Mouse (Mus musculus) MEL (cell line): Measurements from ENCODE around the gene Hsdl1. TPM values are rescaled to one million over a fixed set of nuclear protein-coding genes. Genes with fewer than 3 reads are reported as not detected.

Source experiments
- DNase-seq: peaks from one replicate; pipeline ENCODE4 v3.0.0; 2011; ENCODE audit warnings: low read depth, low spot score
- H3K27ac ChIP-seq: 2 replicates; pipeline ENCODE4 v1.5.1; 2012; ENCODE audit warnings: low read depth, mild to moderate bottlenecking, control low read depth, low read length, moderate library complexity; ENCODE audit not compliant: control insufficient read depth
- H3K27me3 ChIP-seq, 2 experiments: fragments of 150-350 bp in 1 of 2; sonication (generic) in 1 of 2; 2 replicates each; pipeline ENCODE4 v1.6.1; 2012; ENCODE audit warnings: low read length in 2 of 2, mild to moderate bottlenecking in 2 of 2, improper control_type of control experiment in 1 of 2, moderate library complexity in 1 of 2; ENCODE audit not compliant: insufficient read depth in 2 of 2, control insufficient read depth in 1 of 2
- H3K36me3 ChIP-seq, 2 experiments: 2 replicates each; pipeline ENCODE4 v1.6.1; 2012 to 2014; ENCODE audit warnings: low read length in 2 of 2, improper control_type of control experiment in 1 of 2, inconsistent platforms in 1 of 2, mild to moderate bottlenecking in 1 of 2; ENCODE audit not compliant: insufficient read depth in 2 of 2, control insufficient read depth in 1 of 2
- H3K4me1 ChIP-seq, 2 experiments: fragments of 150-350 bp in 1 of 2; sonication (generic) in 1 of 2; 2 replicates each; pipeline ENCODE4 v1.6.1; 2012; ENCODE audit warnings: low read length in 2 of 2, improper control_type of control experiment in 1 of 2, mild to moderate bottlenecking in 1 of 2; ENCODE audit not compliant: insufficient read depth in 2 of 2, control insufficient read depth in 1 of 2
- H3K4me3 ChIP-seq, 2 experiments: fragments of 150-350 bp in 1 of 2; sonication (generic) in 1 of 2; 2 replicates each; pipeline ENCODE4 v1.5.1; 2012; ENCODE audit warnings: low read depth in 2 of 2, low read length in 2 of 2, mild to moderate bottlenecking in 2 of 2, moderate library complexity in 2 of 2, control low read depth in 1 of 2, improper control_type of control experiment in 1 of 2; ENCODE audit not compliant: control insufficient read depth in 1 of 2, insufficient read depth in 1 of 2
- H3K79me2 ChIP-seq: 2 replicates; pipeline ENCODE4 v1.6.1; 2012; ENCODE audit warnings: mild to moderate bottlenecking, low read length, moderate library complexity; ENCODE audit not compliant: control insufficient read depth, poor library complexity, insufficient read depth
- H3K9ac ChIP-seq: 2 replicates; pipeline ENCODE4 v1.6.1; 2012; ENCODE audit warnings: low read depth, mild to moderate bottlenecking, control low read depth, low read length, moderate library complexity; ENCODE audit not compliant: control insufficient read depth, poor library complexity, severe bottlenecking
- H3K9me3 ChIP-seq: fragments of 150-350 bp; sonication (generic); replicated peaks from 2 replicates; pipeline ENCODE4 v1.6.1; 2012; ENCODE audit warnings: mild to moderate bottlenecking, low read length, improper control_type of control experiment, moderate library complexity; ENCODE audit not compliant: insufficient read depth
- BHLHE40 ChIP-seq: IDR thresholded peaks from 2 replicates; pipeline ENCODE4 v1.6.1; 2012; ENCODE audit warnings: low read depth, mild to moderate bottlenecking, inconsistent platforms, low read length, improper control_type of control experiment, borderline replicate concordance
- CHD1 ChIP-seq: IDR thresholded peaks from 2 replicates; pipeline ENCODE4 v1.6.1; 2012; ENCODE audit warnings: low read depth, mild to moderate bottlenecking, inconsistent platforms, low read length, improper control_type of control experiment
- CTCF ChIP-seq, 3 experiments: IDR thresholded peaks in 2 of 3; conservative IDR thresholded peaks in 1 of 3; 2 replicates each; pipeline ENCODE4 v1.5.1; 2011 to 2012; ENCODE audit warnings: low read length in 3 of 3, low read depth in 2 of 3, mild to moderate bottlenecking in 2 of 3, improper control_type of control experiment in 1 of 3, inconsistent platforms in 1 of 3, mixed read lengths in 1 of 3, moderate library complexity in 1 of 3; ENCODE audit not compliant: control insufficient read depth in 1 of 3, insufficient read depth in 1 of 3, poor library complexity in 1 of 3, severe bottlenecking in 1 of 3
- ELF1 ChIP-seq: IDR thresholded peaks from 2 replicates; pipeline ENCODE4 v1.6.1; 2014; ENCODE audit warnings: low read depth, mild to moderate bottlenecking, inconsistent platforms, low read length, improper control_type of control experiment, moderate library complexity
- EP300 ChIP-seq, 2 experiments: IDR thresholded peaks; 2 replicates each; pipeline ENCODE4 v1.6.1; 2011; ENCODE audit warnings: improper control_type of control experiment in 2 of 2, low read length in 2 of 2, low read depth in 1 of 2, mild to moderate bottlenecking in 1 of 2
- ETS1 ChIP-seq: IDR thresholded peaks from 2 replicates; pipeline ENCODE4 v1.6.1; 2012; ENCODE audit warnings: low read depth, mild to moderate bottlenecking, inconsistent platforms, low read length, improper control_type of control experiment, moderate library complexity
- GATA1 ChIP-seq: IDR thresholded peaks from 2 replicates; pipeline ENCODE4 v1.6.1; 2011; ENCODE audit warnings: low read depth, low read length, improper control_type of control experiment
- HCFC1 ChIP-seq: IDR thresholded peaks from 2 replicates; pipeline ENCODE4 v1.6.1; 2012; ENCODE audit warnings: low read depth, mild to moderate bottlenecking, inconsistent platforms, low read length, improper control_type of control experiment, moderate library complexity
- KAT2A ChIP-seq: conservative IDR thresholded peaks from 2 replicates; pipeline ENCODE4 v1.6.1; 2012; ENCODE audit warnings: low read depth, low read length, improper control_type of control experiment, inconsistent platforms
- MAFK ChIP-seq: IDR thresholded peaks from 2 replicates; pipeline ENCODE4 v1.6.1; 2011; ENCODE audit warnings: low read depth, mild to moderate bottlenecking, low read length, improper control_type of control experiment, borderline replicate concordance
- MAX ChIP-seq: IDR thresholded peaks from 2 replicates; pipeline ENCODE4 v1.6.1; 2011; ENCODE audit warnings: low read length, improper control_type of control experiment
- MAZ ChIP-seq: IDR thresholded peaks from 2 replicates; pipeline ENCODE4 v1.6.1; 2012; ENCODE audit warnings: low read depth, mild to moderate bottlenecking, inconsistent platforms, low read length, improper control_type of control experiment
- MEF2A ChIP-seq: IDR thresholded peaks from 2 replicates; pipeline ENCODE4 v1.6.1; 2014; ENCODE audit warnings: low read depth, mild to moderate bottlenecking, inconsistent platforms, low read length, improper control_type of control experiment; ENCODE audit not compliant: poor library complexity, insufficient replicate concordance, severe bottlenecking; ENCODE audit errors: extremely low read depth
- MXI1 ChIP-seq: IDR thresholded peaks from 2 replicates; pipeline ENCODE4 v1.6.1; 2011; ENCODE audit warnings: mild to moderate bottlenecking, low read depth, low read length, improper control_type of control experiment
- MYC ChIP-seq: IDR thresholded peaks from 2 replicates; pipeline ENCODE4 v1.6.1; 2011; ENCODE audit warnings: low read depth, mild to moderate bottlenecking, low read length, improper control_type of control experiment, moderate library complexity
- NELFE ChIP-seq: IDR thresholded peaks from 2 replicates; pipeline ENCODE4 v1.6.1; 2011; ENCODE audit warnings: low read depth, low read length, improper control_type of control experiment
- NRF1 ChIP-seq: IDR thresholded peaks from 2 replicates; pipeline ENCODE4 v1.6.1; 2014; ENCODE audit warnings: low read depth, mild to moderate bottlenecking, inconsistent platforms, low read length, improper control_type of control experiment, moderate library complexity; ENCODE audit not compliant: poor library complexity, insufficient read depth, severe bottlenecking
- POLR2A ChIP-seq, 2 experiments: IDR thresholded peaks; 2 replicates each; pipeline ENCODE4 v1.6.1; 2011 to 2012; ENCODE audit warnings: low read length in 2 of 2, mild to moderate bottlenecking in 2 of 2, control low read depth in 1 of 2, improper control_type of control experiment in 1 of 2, low read depth in 1 of 2, moderate library complexity in 1 of 2; ENCODE audit not compliant: control insufficient read depth in 1 of 2, insufficient read depth in 1 of 2, poor library complexity in 1 of 2
- POLR2AphosphoS2 ChIP-seq: IDR thresholded peaks from 2 replicates; pipeline ENCODE4 v1.6.1; 2011; ENCODE audit warnings: low read length, improper control_type of control experiment
- RCOR1 ChIP-seq: IDR thresholded peaks from 2 replicates; pipeline ENCODE4 v1.6.1; 2012; ENCODE audit warnings: low read depth, mild to moderate bottlenecking, inconsistent platforms, low read length, improper control_type of control experiment
- SIN3A ChIP-seq: IDR thresholded peaks from 2 replicates; pipeline ENCODE4 v1.6.1; 2012; ENCODE audit warnings: low read length, improper control_type of control experiment, inconsistent platforms
- TAL1 ChIP-seq: IDR thresholded peaks from 2 replicates; pipeline ENCODE4 v1.6.1; 2012; ENCODE audit warnings: mild to moderate bottlenecking, inconsistent platforms, low read length, moderate library complexity, mixed read lengths
- TBP ChIP-seq: IDR thresholded peaks from 2 replicates; pipeline ENCODE4 v1.8.0; 2011; ENCODE audit warnings: low read depth, low read length, improper control_type of control experiment
- TCF12 ChIP-seq: IDR thresholded peaks from 2 replicates; pipeline ENCODE4 v1.6.1; 2014; ENCODE audit warnings: low read depth, mild to moderate bottlenecking, inconsistent platforms, low read length, improper control_type of control experiment, moderate library complexity
- USF1 ChIP-seq: IDR thresholded peaks from 2 replicates; pipeline ENCODE4 v1.6.1; 2014; ENCODE audit warnings: low read depth, mild to moderate bottlenecking, inconsistent platforms, low read length, improper control_type of control experiment, moderate library complexity
- USF2 ChIP-seq, 2 experiments: IDR thresholded peaks; 2 replicates each; pipeline ENCODE4 v1.6.1; 2011 to 2012; ENCODE audit warnings: improper control_type of control experiment in 2 of 2, low read length in 2 of 2, borderline replicate concordance in 1 of 2, inconsistent platforms in 1 of 2, low read depth in 1 of 2, mild to moderate bottlenecking in 1 of 2; ENCODE audit not compliant: insufficient read depth in 1 of 2
- ZC3H11A ChIP-seq: IDR thresholded peaks from 2 replicates; pipeline ENCODE4 v1.6.1; 2012; ENCODE audit warnings: low read depth, mild to moderate bottlenecking, inconsistent platforms, low read length, improper control_type of control experiment
- ZMIZ1 ChIP-seq: IDR thresholded peaks from 2 replicates; pipeline ENCODE4 v1.6.1; 2012; ENCODE audit warnings: low read depth, mild to moderate bottlenecking, inconsistent platforms, low read length, improper control_type of control experiment, moderate library complexity
- polyA plus RNA-seq, 2 experiments: library from polyadenylated mRNA; stranded (reverse) in 1 of 2; unstranded in 1 of 2; fragments of >175 nt in 1 of 2; fragments of >200 nt in 1 of 2; gene quantifications; 2 replicates each; pipeline versions ENCODE4 v1.2.1 to v1.2.4; 2012; ENCODE audit warnings: low replicate concordance in 2 of 2, low read depth in 1 of 2; ENCODE audit not compliant: insufficient read length in 2 of 2, insufficient read depth in 1 of 2, missing spikeins in 1 of 2
- total RNA-seq: library from RNA; depleted of rRNA; stranded (reverse); fragments of 300-350 nt; gene quantifications from 2 replicates; pipeline ENCODE4 v1.2.3, GENCODE M21; 2012; rRNA removed

The Hsdl1 gene
- total RNA-seq (32.3 and 37.1 TPM in 2 replicates), polyA plus RNA-seq (10 to 100 TPM; 29.4 to 46.3 TPM)

DNA sequence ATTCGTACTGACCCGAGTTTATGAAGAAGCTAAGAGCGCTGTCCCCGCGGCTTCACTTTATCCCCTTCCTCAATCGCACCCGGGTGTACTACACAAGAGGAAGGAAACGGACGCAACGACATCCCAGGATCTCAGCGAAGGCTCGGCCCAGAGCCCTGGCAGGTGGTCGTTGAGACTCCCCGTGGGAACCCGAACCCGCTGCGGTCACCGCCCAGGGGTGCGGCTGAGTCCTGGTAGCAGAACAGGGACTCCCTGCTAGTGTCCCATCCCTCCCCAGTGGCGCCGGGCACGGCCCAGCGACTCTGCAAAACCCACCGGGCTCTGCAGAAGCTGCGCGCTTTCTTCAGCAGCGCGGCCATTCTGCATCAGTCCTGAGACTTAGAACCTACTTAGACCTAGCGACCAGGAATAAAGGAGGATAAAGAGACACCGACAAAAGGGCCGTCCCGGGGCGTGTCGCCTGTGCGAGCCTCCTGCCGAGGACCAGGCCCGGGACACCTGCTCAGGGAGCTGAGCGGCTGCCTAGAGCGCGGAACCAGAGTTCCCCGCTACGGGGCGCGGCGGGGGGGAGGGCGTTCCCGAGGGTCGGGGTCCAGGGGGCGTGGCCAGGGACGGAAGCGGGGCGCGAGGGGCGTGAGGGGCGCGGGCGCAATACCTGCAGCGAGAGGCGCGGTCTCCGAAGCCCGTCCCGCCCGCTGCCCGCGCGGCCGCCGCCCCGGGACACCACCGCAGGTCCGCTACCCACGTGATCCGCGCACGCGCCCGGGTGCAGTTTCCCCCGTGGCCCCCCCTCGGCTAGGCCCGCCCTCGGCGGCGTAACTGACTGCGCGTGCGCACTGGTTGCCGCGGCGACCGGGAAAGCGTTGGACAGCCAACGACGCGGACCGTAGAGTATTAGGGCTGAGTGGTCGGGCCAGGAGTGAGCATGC, at the start of gene Hsdl1, which contains the start of gene Dnaaf1:
TSS of gene Hsdl1 (minus strand) at position 747 of the 929 bp plus-strand sequence.
TSS of gene Dnaaf1 (plus strand) at position 799 of the 929 bp plus-strand sequence.
- Histone ChIP-seq H3K4me3 (peak within 1 kb of the TSS; percentile 85 to 88), H3K4me1 (peaks cover 7 to 15% of the 10 kb centered on the region in 2 experiments), H3K27ac (peak within 1 kb of the TSS; percentile 66), H3K9me3 (no peaks in the 10 kb centered on the region), H3K79me2 (peaks cover 23% of the 10 kb centered on the region), H3K36me3 (peaks cover 0 to 7% of the 10 kb centered on the region in 2 experiments; a peak in 2 of 4 replicates), H3K9ac (peak within 1 kb of the TSS; percentile 86), H3K27me3 (no peaks in the 10 kb centered on the region)
- peak; percentile 93 for DNase-seq
- TF ChIP-seq MAFK, result no peak
- TF ChIP-seq USF2 (IDR thresholded peaks at IDR 0.05; ENCODE audit: borderline replicate concordance in 1 of 2, insufficient read depth in 1 of 2, low read depth in 1 of 2, low read length in 2 of 2), result peak in 1 of 2 experiments; percentile 67; a peak in 2 of 4 replicates
- TF ChIP-seq ZC3H11A, result no peak
- TF ChIP-seq NELFE, result peak; percentile 68
- no peak for TF ChIP-seq KAT2A
- no peak; the same call in 1 of the 2 replicates for TF ChIP-seq POLR2AphosphoS2
- TF ChIP-seq MAX, result peak; percentile 87
- TF ChIP-seq MXI1, result peak; percentile 94
- TF ChIP-seq NRF1, result peak; percentile 90
- no peak for TF ChIP-seq GATA1
- peak; percentile 96 for TF ChIP-seq USF1
- TF ChIP-seq RCOR1, result 0 out of 2 replicates have a peak, but pooled peaks have one; percentile 10
- TF ChIP-seq HCFC1, result peak; percentile 64; the same call in 1 of the 2 replicates
- peak; percentile 30; the same call in 1 of the 2 replicates for TF ChIP-seq TCF12
- TF ChIP-seq CTCF (IDR thresholded peaks at IDR 0.05 in 2 of 3, conservative IDR thresholded peaks at IDR 0.05 in 1 of 3; ENCODE audit: control insufficient read depth in 1 of 3, insufficient read depth in 1 of 3, low read depth in 2 of 3, low read length in 3 of 3, poor library complexity in 1 of 3, severe bottlenecking in 1 of 3), result no peak
- TF ChIP-seq TAL1, result no peak
- 0 out of 2 replicates have a peak, but pooled peaks have one; percentile 36 for TF ChIP-seq TBP
- peak; percentile 61; the same call in 1 of the 2 replicates for TF ChIP-seq ZMIZ1
- TF ChIP-seq CHD1, result no peak
- peak; percentile 77 for TF ChIP-seq BHLHE40
- TF ChIP-seq ELF1, result peak; percentile 71; the same call in 1 of the 2 replicates
- TF ChIP-seq MAZ, result peak; percentile 71; the same call in 1 of the 2 replicates
- peak; percentile 95 for TF ChIP-seq SIN3A
- TF ChIP-seq MYC, result peak; percentile 53; the same call in 1 of the 2 replicates
- peak; percentile 61 to 88; a peak in 3 of 4 replicates for TF ChIP-seq POLR2A (IDR thresholded peaks at IDR 0.05; ENCODE audit: control insufficient read depth in 1 of 2, insufficient read depth in 1 of 2, low read depth in 1 of 2, low read length in 2 of 2, poor library complexity in 1 of 2)
- TF ChIP-seq MEF2A, result peak; percentile 27; the same call in 1 of the 2 replicates
- 0 out of 2 replicates have a peak, but pooled peaks have one; percentile 27 for TF ChIP-seq ETS1
- no peak for TF ChIP-seq EP300 (IDR thresholded peaks at IDR 0.05; ENCODE audit: low read depth in 1 of 2, low read length in 2 of 2)
